Mouse (Mus musculus): ENCODE measurements at regions not wholly inside any gene's neighbourhood (a gene's known extent, or its start where the extent isn't known, plus 50 kb on each side); places are given as distances from the start of the nearest gene placed in this dataset.

DNA sequence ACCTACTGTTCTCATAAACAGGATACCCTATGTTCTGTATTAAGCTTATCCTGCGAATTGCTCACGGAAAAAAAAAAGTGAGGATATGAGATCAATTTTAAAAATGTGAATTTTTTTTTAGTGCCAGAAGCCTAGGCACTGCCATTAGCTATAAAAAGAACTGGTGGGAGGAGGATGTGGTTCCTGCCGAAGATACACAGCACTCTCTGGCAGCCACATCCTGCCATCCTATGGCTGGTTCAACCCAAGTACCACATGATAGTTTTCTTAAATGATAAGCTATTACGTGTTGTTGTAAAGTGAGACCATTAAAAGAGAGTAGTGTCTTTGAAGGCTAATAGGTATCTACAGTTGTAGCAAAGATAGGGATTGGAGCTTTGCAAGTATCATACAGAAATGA lies 58.2 kb upstream of the Ppp3ca start:
- no peaks in the 10 kb centered on the region for H3K27me3 ChIP-seq (ENCODE audit: insufficient read depth, low read length)
- no peak overlapping the region for H3K4me2 ChIP-seq (replicated peaks; ENCODE audit: low read depth, low read length)
- peaks cover 12% of the 10 kb centered on the region for H3K4me1 ChIP-seq (ENCODE audit: insufficient read depth, low read length)
- H3K9me3 ChIP-seq (ENCODE audit: low read length): no peaks in the 10 kb centered on the region
- 80% methylated on average over 4 of the region's 4 CpGs for WGBS
- no peak overlapping the region for H3K27ac ChIP-seq (ENCODE audit: low read length)
- no peaks in the 10 kb centered on the region for H3K36me3 ChIP-seq (ENCODE audit: insufficient read depth, low read length)
- no peak overlapping the region for H3K9ac ChIP-seq (replicated peaks; ENCODE audit: low read length)
- H3K4me3 ChIP-seq (ENCODE audit: low read length): no peak overlapping the region
- no peak for ATAC-seq (ENCODE audit: low FRiP score, low TSS enrichment)

- Histone ChIP-seq H3K27me3 (ENCODE audit: insufficient read depth, low read length) (no peaks in the 10 kb centered on the region), H3K36me3 (ENCODE audit: insufficient read depth, low read length) (no peaks in the 10 kb centered on the region), H3K9me3 (ENCODE audit: low read length) (0 out of 2 replicates have a peak, but pooled peaks cover 3% of the 10 kb centered on the region), H3K4me1 (ENCODE audit: insufficient read depth, low read length) (peaks cover 12% of the 10 kb centered on the region), H3K27ac (ENCODE audit: low read length) (peak overlapping the region; percentile 26; the same call in 1 of the 2 replicates), H3K4me2 (replicated peaks; ENCODE audit: low read depth, low read length) (no peak overlapping the region; the same call in 1 of the 2 replicates), H3K4me3 (ENCODE audit: low read length) (no peak overlapping the region), H3K9ac (replicated peaks; ENCODE audit: low read length) (no peak overlapping the region)
- 32% methylated on average over 5 of the region's 5 CpGs for WGBS
- no peak for ATAC-seq (ENCODE audit: low FRiP score, low TSS enrichment)
Measured at GRCm38 (mm10) chr3:136610556-136610924, 59.4 kb upstream of the Ppp3ca start.

DNA sequence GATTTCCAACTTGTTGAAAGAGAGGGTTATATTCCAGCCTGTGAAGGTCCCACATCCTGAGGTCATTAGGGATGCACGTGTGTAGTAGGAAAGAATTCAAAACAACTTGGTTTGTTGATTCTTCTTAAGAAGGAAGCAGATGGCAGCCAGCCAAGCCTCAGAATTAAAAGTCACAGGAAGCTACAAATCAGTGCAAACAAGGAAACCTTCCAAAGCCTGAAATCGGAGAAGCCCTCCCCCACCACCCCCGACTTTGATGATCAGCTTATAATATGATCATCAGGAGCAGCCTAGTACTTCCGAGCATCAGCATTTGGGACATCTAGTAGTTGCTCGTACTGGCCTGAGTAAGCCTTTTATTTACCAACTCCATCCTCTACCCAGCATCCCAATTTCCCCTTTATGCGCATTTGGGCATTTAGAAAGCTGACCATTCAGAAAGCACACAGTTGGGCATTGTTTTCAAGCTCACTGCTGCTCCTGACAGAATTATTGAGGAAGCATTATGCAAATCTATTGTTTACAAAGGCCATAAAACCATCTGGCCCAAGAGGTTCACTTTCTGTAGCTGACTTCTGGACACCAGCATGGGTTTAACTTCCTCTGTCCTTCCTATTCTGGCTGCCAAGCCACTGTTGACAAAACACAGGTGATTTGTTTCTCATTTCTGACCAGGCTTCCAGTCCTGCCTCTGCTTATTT lies 59.9 kb upstream of the Ppp3ca start:
- Histone ChIP-seq H3K36me3 (ENCODE audit: insufficient read depth, low read length) (no peaks in the 10 kb centered on the region), H3K27me3 (ENCODE audit: insufficient read depth, low read length) (no peaks in the 10 kb centered on the region), H3K4me1 (ENCODE audit: insufficient read depth, low read length) (peaks cover 12% of the 10 kb centered on the region), H3K4me3 (ENCODE audit: low read length) (no peak overlapping the region), H3K4me2 (replicated peaks; ENCODE audit: low read depth, low read length) (peak overlapping the region; percentile 26; the same call in 1 of the 2 replicates), H3K9ac (replicated peaks; ENCODE audit: low read length) (no peak overlapping the region), H3K9me3 (ENCODE audit: low read length) (0 out of 2 replicates have a peak, but pooled peaks cover 3% of the 10 kb centered on the region), H3K27ac (ENCODE audit: low read length) (peak overlapping the region; percentile 26)
- WGBS: 10% methylated on average over 6 of the region's 6 CpGs
- peak; percentile 92 for ATAC-seq (ENCODE audit: low FRiP score, low TSS enrichment)

- H3K9ac ChIP-seq (replicated peaks; ENCODE audit: low read length): no peak overlapping the region
- H3K27ac ChIP-seq (ENCODE audit: low read length): no peak overlapping the region
- H3K27me3 ChIP-seq (ENCODE audit: insufficient read depth, low read length): no peaks in the 10 kb centered on the region
- H3K4me2 ChIP-seq (replicated peaks; ENCODE audit: low read depth, low read length): no peak overlapping the region
- H3K4me3 ChIP-seq (ENCODE audit: low read length): no peak overlapping the region
- no peaks in the 10 kb centered on the region for H3K36me3 ChIP-seq (ENCODE audit: insufficient read depth, low read length)
- H3K4me1 ChIP-seq (ENCODE audit: insufficient read depth, low read length): no peaks in the 10 kb centered on the region
- WGBS: 69% methylated on average over 1 of the region's 1 CpGs
- no peak for ATAC-seq (ENCODE audit: low FRiP score, low TSS enrichment)
- H3K9me3 ChIP-seq (ENCODE audit: low read length): 0 out of 2 replicates have a peak, but pooled peaks cover 3% of the 10 kb centered on the region
Measured at GRCm38 (mm10) chr3:136601706-136602105, 68.2 kb upstream of the Ppp3ca start.

- Histone ChIP-seq H3K27me3 (ENCODE audit: insufficient read depth, low read length) (no peaks in the 10 kb centered on the region), H3K9me3 (ENCODE audit: low read length) (no peaks in the 10 kb centered on the region), H3K27ac (ENCODE audit: low read length) (no peak overlapping the region), H3K4me2 (replicated peaks; ENCODE audit: low read depth, low read length) (no peak overlapping the region), H3K9ac (replicated peaks; ENCODE audit: low read length) (no peak overlapping the region), H3K4me1 (ENCODE audit: insufficient read depth, low read length) (no peaks in the 10 kb centered on the region), H3K4me3 (ENCODE audit: low read length) (no peak overlapping the region), H3K36me3 (ENCODE audit: insufficient read depth, low read length) (no peaks in the 10 kb centered on the region)
- no peak for ATAC-seq (ENCODE audit: low FRiP score, low TSS enrichment)
- 96% methylated on average over 1 of the region's 1 CpGs for whole genome bisulfite sequencing
Measured at GRCm38 (mm10) chr3:136583937-136584336, 86.0 kb upstream of the Ppp3ca start.

- Histone ChIP-seq H3K9ac (replicated peaks; ENCODE audit: low read length) (no peak overlapping the region), H3K36me3 (ENCODE audit: insufficient read depth, low read length) (no peaks in the 10 kb centered on the region), H3K4me2 (replicated peaks; ENCODE audit: low read depth, low read length) (no peak overlapping the region), H3K4me1 (ENCODE audit: insufficient read depth, low read length) (no peaks in the 10 kb centered on the region), H3K4me3 (ENCODE audit: low read length) (no peak overlapping the region), H3K9me3 (ENCODE audit: low read length) (no peaks in the 10 kb centered on the region), H3K27ac (ENCODE audit: low read length) (no peak overlapping the region), H3K27me3 (ENCODE audit: insufficient read depth, low read length) (no peaks in the 10 kb centered on the region)
- no peak for ATAC-seq (ENCODE audit: low FRiP score, low TSS enrichment)
- WGBS: 85% methylated on average over 3 of the region's 3 CpGs
Measured at GRCm38 (mm10) chr3:136578016-136578415, 91.9 kb upstream of the Ppp3ca start.

DNA sequence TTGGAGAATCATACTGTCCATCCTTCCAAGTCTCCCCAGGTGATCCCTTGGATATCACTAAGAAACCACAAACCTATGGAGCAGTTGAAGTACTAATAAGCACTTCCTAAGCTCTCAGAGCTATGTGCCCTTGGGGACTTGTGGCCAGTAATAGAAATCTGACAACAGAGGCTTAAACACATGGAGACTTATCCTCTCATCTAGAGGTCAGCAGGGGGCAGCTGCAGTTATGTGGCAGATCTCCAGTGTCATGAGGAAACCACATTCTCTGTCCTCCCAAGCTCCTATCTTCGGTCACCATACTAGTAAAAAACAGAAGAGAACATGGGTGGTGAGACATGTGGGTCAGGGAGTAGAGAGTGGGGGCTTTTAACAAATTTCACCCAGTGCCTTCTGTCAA lies 99.4 kb upstream of the Ppp3ca start:
- ATAC-seq (ENCODE audit: low FRiP score, low TSS enrichment): no peak
- 39% methylated on average over 1 of the region's 1 CpGs for WGBS

GRCm38 (mm10) chr3:136556488-136556887 lies 113.4 kb upstream of the Ppp3ca start:
- no peaks in the 10 kb centered on the region for H3K36me3 ChIP-seq (ENCODE audit: insufficient read depth, low read length)
- no peak for ATAC-seq (ENCODE audit: low FRiP score, low TSS enrichment)
- no peaks in the 10 kb centered on the region for H3K9me3 ChIP-seq (ENCODE audit: low read length)
- no peaks in the 10 kb centered on the region for H3K27me3 ChIP-seq (ENCODE audit: insufficient read depth, low read length)
- no peaks in the 10 kb centered on the region for H3K4me1 ChIP-seq (ENCODE audit: insufficient read depth, low read length)
- no peak overlapping the region for H3K9ac ChIP-seq (replicated peaks; ENCODE audit: low read length)
- no peak overlapping the region for H3K4me3 ChIP-seq (ENCODE audit: low read length)
- H3K4me2 ChIP-seq (replicated peaks; ENCODE audit: low read depth, low read length): no peak overlapping the region
- H3K27ac ChIP-seq (ENCODE audit: low read length): no peak overlapping the region
- WGBS: 88% methylated on average over 2 of the region's 2 CpGs

More for the DNA sequence above, 99.4 kb upstream of the Ppp3ca start:
- H3K4me2 ChIP-seq (replicated peaks; ENCODE audit: low read depth, low read length): no peak overlapping the region
- no peak overlapping the region for H3K4me3 ChIP-seq (ENCODE audit: low read length)
- H3K4me1 ChIP-seq (ENCODE audit: insufficient read depth, low read length): no peaks in the 10 kb centered on the region
- H3K9me3 ChIP-seq (ENCODE audit: low read length): no peaks in the 10 kb centered on the region
- H3K9ac ChIP-seq (replicated peaks; ENCODE audit: low read length): no peak overlapping the region
- no peak overlapping the region for H3K27ac ChIP-seq (ENCODE audit: low read length)
- H3K36me3 ChIP-seq (ENCODE audit: insufficient read depth, low read length): no peaks in the 10 kb centered on the region
- H3K27me3 ChIP-seq (ENCODE audit: insufficient read depth, low read length): no peaks in the 10 kb centered on the region

- Histone ChIP-seq H3K27me3 (ENCODE audit: insufficient read depth, low read length) (no peaks in the 10 kb centered on the region), H3K9ac (replicated peaks; ENCODE audit: low read length) (no peak overlapping the region), H3K9me3 (ENCODE audit: low read length) (no peaks in the 10 kb centered on the region), H3K27ac (ENCODE audit: low read length) (no peak overlapping the region), H3K4me1 (ENCODE audit: insufficient read depth, low read length) (no peaks in the 10 kb centered on the region), H3K4me2 (replicated peaks; ENCODE audit: low read depth, low read length) (no peak overlapping the region), H3K36me3 (ENCODE audit: insufficient read depth, low read length) (no peaks in the 10 kb centered on the region), H3K4me3 (ENCODE audit: low read length) (no peak overlapping the region)
- WGBS: 81% methylated on average over 1 of the region's 1 CpGs
- ATAC-seq (ENCODE audit: low FRiP score, low TSS enrichment): no peak
Measured at GRCm38 (mm10) chr3:136549471-136549870, 120.5 kb upstream of the Ppp3ca start.

- ATAC-seq (ENCODE audit: low FRiP score, low TSS enrichment): no peak
- no peaks in the 10 kb centered on the region for H3K9me3 ChIP-seq (ENCODE audit: low read length)
- 100% methylated on average over 1 of the region's 1 CpGs for WGBS
- H3K27me3 ChIP-seq (ENCODE audit: insufficient read depth, low read length): no peaks in the 10 kb centered on the region
- H3K9ac ChIP-seq (replicated peaks; ENCODE audit: low read length): no peak overlapping the region
- H3K4me2 ChIP-seq (replicated peaks; ENCODE audit: low read depth, low read length): no peak overlapping the region
- no peak overlapping the region for H3K27ac ChIP-seq (ENCODE audit: low read length)
- no peaks in the 10 kb centered on the region for H3K36me3 ChIP-seq (ENCODE audit: insufficient read depth, low read length)
- H3K4me3 ChIP-seq (ENCODE audit: low read length): no peak overlapping the region
- no peaks in the 10 kb centered on the region for H3K4me1 ChIP-seq (ENCODE audit: insufficient read depth, low read length)
Measured at GRCm38 (mm10) chr3:136531604-136532003, 138.3 kb upstream of the Ppp3ca start.
